Mouse (Mus musculus) frontal cortex, postnatal 25 days (tissue): ENCODE measurements at regions not wholly inside any gene's neighbourhood (a gene's known extent, or its start where the extent isn't known, plus 50 kb on each side); places are given as distances from the start of the nearest gene placed in this dataset.
"Not testable (repeated sequence)": the region's sequence is repeated elsewhere in the genome, so short reads cannot be mapped to it uniquely, and the experiment has no call there.

Experiments
- DNase-seq, 2 experiments: peaks; one replicate each; pipeline ENCODE4 v3.0.0; 2022; ENCODE audit warnings: low spot score in 2 of 2

DNA sequence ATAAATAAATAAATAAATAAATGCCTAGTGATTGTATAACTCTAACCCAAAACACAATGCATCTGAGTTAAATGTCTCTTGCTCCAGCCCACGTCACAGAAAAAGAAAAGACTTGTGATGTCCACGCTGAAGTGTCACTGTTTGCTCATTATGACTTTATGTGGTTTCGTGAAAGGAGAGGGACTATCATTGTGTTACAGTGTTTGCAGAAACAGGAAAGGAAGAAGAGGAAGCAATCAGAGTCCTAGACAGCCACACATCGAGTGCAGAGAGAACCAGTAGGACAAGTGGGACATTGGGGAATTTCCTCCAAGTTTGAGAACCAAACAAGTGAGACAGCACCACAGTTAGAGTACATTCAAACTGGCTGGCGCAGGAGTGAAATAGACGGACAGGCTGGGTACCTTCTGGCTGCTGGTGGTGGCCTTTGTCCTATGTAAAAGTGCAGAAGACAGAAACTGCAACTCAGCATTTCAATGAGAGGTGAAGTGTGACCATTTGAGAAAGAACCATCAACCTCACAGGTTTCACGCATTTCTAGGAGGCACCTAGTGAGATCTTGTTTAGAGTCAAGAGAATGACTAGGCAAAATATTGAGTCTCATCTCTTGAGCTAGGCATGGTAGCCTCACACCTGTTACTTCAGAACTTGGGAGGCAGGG lies 59.6 kb downstream of the Fasl start:
- DNase-seq = no peak

DNA sequence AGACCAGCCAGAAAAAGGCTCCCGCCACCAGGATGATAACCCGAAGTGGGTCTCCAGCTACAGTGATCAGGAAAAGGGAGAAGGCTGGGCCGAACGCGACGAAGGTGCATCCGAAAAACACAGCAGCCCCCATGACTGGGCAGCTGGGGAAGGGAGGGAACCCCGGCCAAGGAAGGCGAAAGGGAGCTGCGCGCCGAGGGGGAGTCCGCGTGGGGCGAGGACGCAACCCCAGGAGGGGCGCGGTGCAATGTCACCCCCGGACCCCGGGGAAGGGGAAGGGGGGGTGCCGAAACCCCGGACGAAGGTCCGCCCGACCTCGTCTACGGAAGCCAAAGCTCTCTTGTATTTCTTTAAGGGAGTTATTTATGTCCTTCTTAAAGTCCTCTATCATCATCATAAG lies 60.9 kb downstream of the Fasl start:
- DNase-seq = not testable (repeated sequence)

DNA sequence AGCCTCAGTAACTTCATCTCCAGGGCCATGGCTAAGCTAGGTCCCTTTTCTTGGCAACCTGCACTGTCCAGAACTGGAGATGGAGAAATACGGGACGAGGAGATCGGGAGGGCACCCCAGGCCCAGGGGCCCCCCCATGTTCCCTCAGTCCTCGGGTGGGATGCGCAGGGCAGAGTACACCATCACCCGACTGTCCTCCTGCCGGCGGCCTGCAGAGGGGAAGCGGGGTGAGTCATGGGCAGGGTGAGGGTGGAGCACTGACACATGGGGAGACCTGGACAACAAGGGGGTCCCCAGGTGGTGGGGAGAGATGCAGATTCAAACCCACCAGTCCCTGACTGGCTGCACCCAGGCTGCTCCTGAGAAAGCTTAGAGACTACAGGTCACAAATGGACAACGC lies 62.2 kb downstream of the Fasl start:
- not testable (repeated sequence) for DNase-seq

DNA sequence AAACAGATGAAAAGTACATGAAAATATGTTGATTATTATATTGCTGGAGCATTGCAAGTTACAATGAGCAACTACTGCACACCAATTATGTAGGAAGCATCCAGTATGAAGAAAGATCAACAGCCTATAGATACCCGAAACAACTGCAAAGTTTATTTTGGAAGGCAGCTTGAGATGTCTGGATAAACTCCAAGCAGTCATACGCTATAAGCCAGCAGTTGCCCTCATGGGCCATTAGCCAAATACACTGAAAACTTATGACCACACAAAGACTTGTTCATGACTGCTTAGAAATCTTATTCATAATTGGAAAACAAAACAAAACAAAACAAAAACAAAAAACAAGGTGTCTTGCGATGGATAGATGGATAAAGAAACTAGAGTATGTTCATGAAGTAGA lies 68.4 kb downstream of the Fasl start:
- DNase-seq = no peak

DNA sequence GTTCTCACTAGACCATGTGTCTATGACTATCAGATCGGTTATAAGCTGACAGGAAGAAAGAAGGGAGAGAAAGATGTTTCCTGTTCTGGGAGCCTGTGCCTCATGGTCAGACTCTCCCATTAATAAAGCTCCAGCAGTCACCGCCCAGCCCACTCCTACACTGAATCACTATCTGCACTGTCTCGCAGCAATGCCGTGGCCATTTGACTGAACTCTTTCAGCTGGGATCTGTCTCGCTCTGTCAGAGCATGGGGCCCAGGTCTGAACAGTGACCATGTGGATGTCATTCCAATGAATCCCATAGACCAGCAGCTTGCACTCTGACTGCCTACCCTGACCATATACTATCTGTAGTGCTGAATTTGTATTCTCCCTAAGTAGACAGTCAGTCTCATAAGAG lies 70.0 kb downstream of the Fasl start:
- no peak for DNase-seq

DNA sequence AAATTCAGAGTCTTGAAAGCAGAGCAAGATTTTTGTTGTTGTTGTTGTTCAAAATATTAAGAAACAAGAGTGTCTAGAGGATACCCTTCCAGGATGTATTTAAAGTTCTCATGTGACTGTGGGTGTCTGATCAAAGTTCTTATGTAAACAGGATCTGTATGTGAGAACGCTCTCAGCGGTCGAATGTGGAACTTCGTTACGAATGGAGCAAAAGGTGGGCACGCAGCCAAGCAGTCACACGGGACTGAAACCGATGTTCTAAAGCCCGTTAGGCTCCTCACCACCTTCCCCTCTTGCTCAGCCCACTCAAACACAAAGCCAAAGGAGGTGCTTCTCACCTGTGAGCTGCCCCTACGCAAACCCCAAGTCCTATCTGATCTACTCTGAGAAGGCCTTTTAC lies 75.4 kb downstream of the Fasl start:
- peak; percentile 18 to 34 for DNase-seq

DNA sequence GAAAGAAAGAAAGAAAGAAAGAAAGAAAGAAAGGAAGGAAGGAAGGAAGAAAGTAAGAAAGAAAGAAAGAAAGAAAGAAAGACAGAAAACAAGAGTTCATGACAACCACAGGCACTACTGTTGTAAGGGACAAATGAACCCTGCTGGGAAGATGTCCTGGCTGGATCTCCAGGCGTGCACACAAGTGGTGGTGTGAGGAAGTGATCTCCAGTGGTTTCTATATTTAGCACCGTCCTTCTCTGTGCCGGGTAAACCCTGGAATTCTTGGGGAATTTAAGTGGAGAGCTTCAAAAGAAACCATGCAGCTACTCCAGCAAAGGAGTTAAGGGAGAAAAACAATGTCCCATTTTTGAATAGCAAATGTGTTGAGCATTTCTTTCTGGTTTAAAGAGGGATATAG lies 76.0 kb downstream of the Fasl start:
- DNase-seq = no peak

DNA sequence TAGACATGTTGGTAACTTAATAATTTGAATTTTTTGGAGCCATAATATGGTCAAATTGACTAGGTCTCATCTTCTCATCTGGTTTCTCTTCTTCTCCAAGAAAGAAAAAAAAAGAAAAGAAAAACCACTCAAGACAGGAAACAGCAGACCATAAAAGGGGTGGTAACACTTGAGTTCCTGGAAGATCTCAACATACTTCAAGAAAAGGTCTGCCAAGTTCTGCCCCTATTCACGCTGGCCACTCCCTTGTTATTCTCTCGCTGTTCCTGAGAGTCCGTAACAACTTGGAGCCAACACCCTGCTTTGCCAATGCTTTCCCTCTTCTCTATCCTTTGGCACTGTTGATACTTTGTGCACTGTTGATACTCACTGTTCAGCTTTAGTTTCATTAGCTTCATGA lies 81.2 kb downstream of the Fasl start:
- DNase-seq = no peak

DNA sequence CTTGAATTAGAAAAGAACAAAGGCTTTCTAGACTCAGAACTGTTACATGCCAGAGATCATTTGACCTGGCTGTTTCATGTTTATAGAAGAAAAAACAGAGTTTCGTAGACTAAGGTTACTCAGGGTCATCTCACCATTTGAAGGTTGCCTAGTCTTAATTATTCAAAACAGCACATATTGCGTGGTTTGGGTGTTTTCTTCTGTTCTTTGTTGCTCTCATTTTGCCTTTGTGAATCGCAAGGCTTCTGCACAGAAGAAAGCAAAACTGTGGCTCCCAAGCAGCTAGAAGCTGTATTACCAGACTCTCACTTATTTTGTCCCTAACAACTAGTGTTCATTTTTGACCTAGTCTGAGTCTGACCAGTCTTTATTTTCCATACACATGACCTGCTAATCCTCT lies 83.3 kb downstream of the Fasl start:
- DNase-seq = no peak

DNA sequence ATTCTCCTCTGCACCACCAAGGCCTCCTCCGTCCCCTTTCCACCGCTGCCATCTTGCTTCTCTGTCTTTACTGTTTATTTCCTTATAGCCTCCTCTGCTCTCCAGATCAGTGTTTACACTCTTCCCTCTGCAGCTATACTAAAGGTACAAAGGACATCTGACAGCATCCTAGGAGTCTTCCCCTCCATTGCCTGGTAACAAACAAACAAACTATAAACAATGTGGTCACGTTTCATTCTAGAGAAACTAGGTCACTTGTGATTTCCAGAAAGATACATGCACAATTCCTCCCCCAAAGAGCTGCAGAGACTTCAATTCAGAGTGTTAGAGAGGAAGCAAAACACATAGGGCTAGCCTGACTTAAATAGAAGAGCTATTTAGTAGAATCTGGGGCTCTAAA lies 83.8 kb downstream of the Fasl start:
- DNase-seq = no peak

DNA sequence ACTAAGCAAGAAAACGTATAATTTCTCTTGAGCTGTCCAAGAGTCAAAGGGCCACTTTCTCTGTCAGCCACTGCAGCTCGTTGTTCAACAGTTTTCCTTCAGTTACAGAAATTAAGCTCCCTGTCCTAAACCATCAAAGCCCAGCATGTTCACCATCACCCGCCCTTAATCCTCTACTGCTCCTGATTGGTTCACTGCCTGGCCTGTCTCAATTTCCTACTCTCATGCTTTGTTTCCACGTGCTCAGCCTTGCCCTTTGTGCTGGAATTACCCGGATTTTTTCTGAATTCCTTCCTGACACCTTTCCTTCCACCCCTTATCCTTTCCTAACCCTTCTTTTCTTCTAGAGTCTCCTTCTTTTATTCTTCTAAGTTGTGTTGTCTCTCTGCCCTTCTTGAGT lies 92.4 kb downstream of the Fasl start:
- DNase-seq = no peak

DNA sequence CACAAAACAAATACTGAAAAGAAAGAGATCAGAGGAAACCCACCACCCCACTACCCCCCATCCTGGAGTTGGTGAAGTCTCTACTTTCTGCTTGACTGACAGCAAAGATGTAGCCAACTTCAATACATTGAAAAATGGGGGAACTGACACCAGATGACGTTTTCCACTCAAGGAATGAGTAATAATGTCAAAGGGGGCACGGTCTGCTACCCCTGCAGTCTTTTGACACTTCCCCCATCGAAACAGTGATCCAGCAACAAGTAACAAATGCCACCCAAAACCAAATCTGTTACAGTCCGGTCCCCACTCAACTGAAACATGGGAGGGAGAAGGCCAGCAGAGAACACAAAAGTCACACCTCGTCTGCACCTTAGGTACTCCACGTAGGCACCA lies 94.5 kb downstream of the Fasl start:
- no peak for DNase-seq

DNA sequence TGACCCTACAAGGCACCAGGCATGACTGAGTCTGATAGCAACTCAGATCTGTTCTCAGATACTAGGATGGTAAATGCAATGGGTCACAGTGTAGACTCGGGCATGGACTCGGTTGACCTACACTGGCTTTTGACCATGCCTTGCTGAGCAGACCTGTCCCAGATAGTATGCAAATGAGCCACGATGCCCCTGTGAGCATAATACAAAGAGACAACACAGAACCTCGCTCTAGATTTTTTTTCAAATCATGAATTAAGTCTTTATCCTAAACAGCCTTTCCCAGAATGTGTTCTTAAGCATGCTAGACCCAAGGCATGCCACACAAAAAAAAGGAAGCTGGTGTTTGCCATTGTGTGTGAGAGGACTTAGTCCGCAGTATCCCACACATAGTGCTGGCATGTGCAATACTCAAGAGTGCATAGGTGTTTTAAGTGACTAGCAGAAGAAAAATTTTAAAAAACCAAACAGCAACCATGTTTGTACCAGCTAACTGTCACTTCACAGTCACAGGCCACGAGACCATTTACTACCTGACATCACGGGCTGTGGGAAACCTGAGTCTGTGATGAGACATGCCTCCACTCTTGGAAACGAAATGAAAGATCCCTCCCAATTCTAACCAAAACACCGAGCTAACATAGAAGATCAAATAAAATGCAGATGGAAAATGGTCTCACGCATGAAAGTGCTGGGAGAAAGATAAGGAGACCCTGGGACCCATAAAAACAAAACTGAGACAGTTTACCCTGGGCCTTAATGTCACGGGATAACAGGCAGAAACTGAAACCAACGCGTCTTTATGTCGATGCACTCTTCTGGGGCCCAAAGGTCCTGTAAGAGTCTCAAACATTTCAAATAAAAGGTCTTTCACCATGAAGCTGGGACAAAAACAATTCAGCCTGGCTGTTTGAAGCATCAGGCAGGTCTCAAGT lies 95.2 kb downstream of the Fasl start:
- DNase-seq = no peak

DNA sequence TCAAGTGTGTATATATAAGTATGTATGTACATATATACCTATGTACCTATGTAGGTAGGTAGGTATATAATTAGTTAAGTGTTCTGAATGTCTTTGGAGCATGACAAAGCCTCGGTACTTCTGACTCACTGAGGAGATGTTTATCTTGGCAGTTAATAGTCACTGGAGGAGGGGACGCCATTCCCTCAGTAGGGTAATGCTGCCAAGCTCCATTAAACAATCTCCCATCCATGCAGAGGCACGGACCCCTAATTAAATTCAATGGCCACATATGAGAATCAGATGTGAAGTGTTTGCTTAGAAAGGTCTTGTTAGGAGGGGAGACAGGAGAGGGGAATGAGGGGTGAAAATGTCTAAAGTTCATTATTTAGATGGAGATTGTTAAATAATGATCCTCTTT lies 99.3 kb downstream of the Fasl start:
- DNase-seq = no peak

DNA sequence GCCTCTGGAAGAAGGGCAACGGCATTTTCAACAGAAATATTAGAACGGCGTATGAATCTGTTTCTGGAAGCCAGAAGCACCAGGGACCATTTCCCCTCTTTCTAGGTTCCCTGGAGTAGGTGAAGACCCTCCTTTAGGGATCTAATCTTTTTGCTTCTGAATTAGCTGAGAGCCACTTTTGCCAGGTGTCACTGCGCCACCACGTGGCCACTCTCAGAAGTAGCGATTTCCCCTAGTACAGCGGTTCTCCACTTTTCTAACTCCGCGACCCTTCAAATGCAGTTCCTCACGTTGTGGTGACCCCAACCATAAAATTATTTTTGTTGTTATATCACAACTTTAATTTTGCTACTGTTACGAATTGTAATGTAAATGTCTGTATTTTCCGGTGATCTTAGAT lies 100.7 kb downstream of the Fasl start:
- DNase-seq = peak; percentile 48 to 51

DNA sequence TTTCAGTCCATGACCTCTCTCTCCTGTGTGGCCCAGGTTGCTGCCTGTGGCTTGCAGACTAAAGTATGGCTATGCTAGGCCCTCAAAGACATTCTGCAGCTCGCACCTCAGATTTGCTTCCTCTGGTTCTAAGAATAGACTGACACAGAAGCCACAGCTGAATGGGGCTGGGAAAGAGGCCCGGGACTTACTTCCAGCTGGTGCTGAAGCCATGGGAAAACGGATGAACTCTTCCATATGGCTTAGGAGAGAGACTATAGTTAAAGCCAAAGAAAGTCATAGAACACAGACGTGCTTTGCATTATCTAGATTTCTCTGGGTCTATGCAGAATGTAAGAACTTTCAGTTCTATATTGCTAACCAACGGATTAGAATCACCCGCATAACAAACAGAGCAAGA lies 107.7 kb downstream of the Fasl start:
- no peak for DNase-seq

DNA sequence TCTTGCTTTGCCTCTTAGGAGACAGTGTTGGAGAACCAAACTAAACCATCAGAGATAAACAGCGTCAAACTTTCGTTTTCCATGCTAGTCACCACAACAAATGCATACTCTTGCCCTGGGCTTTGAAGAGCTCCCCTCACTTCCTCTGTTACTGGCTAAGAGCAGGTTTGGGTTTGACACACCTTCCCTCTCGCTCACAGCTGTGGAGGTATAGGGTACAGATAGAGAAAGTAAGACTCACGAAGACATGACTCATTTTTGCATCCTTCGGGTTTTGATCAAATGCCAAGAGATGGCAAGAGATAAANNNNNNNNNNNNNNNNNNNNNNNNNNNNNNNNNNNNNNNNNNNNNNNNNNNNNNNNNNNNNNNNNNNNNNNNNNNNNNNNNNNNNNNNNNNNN lies 117.4 kb downstream of the Fasl start:
- no peak for DNase-seq

DNA sequence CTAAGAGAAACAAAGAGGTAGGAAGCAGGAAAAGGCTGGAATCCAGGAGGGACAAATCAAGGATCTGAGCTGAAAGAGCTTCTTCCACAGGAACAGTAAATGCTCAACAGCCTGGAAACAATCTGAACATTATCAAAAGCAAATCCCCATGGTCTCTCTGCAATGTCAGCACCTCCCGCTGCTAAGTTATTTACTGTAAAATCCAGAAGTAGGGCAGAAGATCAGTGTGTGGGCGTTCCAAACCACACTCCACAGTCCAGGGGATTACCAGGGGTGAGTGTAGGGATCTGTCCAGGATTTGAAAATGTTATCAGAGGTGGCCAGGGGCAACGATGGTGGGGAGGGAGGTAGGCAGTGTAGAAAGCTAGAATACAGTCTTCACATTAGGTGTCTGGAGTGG lies 124.0 kb downstream of the Fasl start:
- no peak for DNase-seq

DNA sequence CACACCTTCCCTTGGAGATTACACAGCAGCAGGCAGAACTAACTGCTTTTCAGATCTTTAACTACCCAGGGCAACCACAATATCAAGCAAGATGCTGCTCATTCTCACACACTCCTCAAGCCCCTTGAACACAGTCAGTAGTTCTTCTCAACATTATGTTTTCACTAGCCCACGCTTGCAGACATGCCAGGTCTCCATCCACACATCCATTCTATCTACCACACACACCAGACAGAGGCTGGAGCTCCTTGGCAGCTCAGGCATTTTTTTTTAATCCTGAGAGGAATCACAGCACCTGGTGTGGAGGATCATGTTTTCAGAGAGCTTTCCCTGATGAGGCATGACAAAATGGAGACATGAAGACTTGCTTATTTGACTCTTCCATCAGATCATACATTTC lies 124.9 kb downstream of the Fasl start:
- no peak for DNase-seq

DNA sequence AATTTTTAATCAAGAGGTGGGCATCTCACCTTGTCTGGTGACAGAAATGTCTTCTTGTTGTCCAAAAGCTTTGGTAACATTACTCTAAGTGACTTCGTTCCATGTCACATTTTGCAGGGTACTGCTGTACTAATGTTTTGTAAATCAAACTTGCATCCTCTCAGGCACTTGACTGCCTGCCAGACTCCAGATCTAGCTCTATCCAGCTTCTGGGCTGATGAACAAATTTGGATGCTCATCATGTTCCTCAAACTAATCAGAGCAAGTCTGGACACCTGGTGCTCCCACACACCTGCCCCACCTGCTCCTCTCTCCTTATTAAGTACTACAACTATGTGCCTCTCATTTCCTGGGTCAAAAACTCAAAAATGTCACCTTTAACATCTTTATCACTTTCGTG lies 126.1 kb downstream of the Fasl start:
- DNase-seq = no peak

DNA sequence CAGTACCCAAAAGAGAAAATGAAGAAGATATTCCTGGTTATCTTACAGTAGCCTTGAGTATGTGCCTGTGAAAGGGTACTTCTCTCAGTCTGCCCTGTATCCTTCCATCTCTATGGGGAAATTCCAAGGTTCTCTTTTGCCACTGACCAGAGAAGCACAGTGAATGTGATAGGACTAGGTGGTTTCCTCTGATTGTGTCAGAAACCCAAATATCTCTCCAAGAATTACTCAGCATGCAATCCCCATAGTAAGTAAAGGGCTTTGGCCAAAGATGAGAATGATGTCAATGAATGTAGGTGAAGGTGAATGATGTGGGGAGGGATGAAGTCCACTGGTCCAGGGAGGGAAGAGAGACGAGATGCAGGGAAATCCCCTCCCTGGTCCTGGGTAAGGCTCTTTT lies 130.8 kb downstream of the Fasl start:
- DNase-seq = no peak

DNA sequence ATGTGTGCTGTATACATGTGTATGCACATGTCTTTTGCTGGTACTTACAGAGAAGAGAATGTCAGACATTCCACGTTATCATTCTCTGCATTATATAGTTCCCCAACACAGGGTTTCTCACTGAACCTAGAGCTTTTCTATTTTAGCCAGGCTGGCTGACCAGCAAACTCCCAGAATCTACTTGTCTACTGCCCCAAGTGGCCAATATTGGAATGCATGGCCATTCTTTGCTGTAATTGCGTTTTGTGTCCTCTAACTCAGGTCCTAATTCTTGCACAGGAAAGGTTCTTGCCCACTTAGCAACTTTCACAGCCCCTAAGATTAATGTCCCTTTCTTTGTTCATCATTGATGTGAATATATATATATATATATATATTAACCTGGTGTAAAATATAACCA lies 138.9 kb downstream of the Fasl start:
- no peak for DNase-seq

DNA sequence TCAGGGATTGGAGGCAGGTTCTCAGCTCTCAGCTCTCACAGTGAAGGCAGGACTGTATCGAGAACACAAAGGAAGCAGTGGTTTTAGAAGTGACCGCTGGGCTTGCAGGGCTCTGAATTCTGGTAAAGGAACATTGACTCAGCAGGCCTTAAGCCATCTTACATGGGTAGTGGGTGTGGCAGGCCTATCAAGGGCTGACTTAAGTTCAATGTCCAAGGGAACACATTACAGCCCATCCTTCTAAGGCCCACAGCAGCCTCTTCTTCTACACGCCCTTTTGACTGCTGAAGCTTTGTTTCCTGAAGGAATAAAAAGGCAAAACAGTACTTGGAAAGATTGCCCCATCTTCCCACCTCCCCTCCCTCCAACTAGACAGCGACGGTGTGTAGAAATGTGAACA lies 137.6 kb downstream of the Tnfsf18 start:
- no peak for DNase-seq
